Mouse (Mus musculus): Measurements from ENCODE around the gene L2hgdh. TPM values are rescaled to one million over a fixed set of nuclear protein-coding genes. Genes with fewer than 3 reads are reported as not detected.

L2hgdh gene
- polyA plus RNA-seq, 1 experiment from 2014 or later: 10.8 TPM

DNA sequence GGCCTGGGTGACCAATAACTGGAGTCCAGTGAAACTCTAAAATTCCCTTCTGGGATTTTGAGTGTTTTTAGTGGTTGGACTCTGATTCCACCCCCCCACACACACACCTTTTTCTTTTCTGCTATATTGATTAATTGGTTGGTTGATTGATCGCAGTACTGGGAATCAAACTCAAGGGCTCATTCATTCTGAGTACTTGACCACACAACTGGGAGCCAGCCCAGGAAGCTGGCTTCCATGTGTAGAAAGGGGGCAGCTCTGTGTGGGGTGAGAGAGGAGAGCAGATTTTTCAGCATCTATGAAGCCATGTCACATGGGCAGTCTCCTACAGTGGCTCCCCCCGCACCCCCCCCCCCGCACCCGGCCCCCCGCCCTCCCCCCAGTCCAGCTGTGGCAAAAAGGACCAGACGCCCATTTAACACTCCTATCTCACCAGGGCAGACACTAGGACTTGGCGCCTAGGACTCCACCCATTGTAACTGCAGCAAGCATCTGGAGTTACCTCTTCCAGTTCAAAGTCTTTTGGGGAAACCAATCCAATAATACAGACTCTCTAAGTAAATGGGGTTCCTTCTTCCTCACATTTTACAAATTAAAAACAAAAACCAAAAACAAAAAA is 34.7 kb upstream of the L2hgdh start:
- no peak overlapping the region for H3K9ac ChIP-seq (replicated peaks; ENCODE audit: low read length)
- no peak overlapping the region for H3K4me3 ChIP-seq (replicated peaks; ENCODE audit: low read depth, low read length)
- DNase-seq (no peak), ATAC-seq (ENCODE audit: low FRiP score, low TSS enrichment) (no peak)
- H3K27me3 ChIP-seq (ENCODE audit: control insufficient read depth, insufficient read depth, low read length): no peaks in the 10 kb centered on the region
- peaks cover 13% of the 10 kb centered on the region for H3K4me1 ChIP-seq (ENCODE audit: control insufficient read depth, insufficient read depth, low read length)
- H3K9me3 ChIP-seq (ENCODE audit: control insufficient read depth, low read length): no peaks in the 10 kb centered on the region
- no peak overlapping the region for H3K27ac ChIP-seq (replicated peaks; ENCODE audit: low read depth, low read length)
- H3K4me2 ChIP-seq (ENCODE audit: low read length): no peak overlapping the region
- H3K36me3 ChIP-seq (ENCODE audit: control insufficient read depth, insufficient read depth, low read length): no peaks in the 10 kb centered on the region
- WGBS: 81% methylated on average over 5 of the region's 7 CpGs

DNA sequence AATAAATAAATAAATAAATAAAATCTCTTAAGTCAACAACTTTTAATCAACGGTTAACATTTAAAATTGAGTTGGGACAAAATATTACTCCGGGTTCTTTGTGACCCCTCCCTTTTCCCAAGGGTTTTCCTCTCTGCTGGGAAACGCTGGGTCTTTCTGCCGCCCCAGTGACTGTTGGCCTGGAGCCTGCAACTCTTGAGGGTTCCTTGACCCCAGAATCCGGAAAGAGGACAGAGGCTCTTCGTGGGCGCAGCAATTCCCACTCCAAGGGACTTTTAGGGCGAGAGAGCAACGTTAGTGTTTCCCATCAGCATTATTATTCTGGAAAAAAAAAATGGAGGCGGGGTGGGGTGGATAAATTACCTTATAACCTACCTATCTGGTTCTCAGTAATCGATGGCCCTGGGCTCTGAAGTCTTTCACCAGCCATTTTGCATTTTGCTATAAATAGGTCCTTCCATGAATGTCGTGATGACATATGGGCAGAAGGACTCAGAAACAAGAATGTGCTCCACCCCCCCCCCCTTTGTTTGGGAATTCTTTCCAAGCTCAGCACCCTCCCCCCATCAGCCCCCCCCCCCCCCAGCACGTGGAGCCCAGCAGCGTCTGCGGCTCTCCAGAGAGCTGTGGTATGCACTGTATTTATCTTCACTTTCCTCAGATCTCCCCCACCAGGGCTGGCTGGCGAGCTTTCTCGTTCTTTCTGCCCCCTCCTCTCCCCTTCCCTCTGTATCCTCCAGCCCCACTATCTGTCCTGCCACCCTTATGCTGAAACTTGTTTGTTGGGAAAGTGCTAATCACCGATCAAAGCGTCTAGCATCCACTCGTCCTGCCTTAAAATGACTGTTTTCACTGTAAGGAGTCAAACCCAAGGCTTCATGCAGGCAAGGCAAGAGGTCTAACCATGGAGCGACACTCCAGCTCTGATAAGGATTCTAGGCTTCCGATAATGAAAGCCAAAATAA is 33.8 kb upstream of the L2hgdh start:
- Histone ChIP-seq H3K9me3 (ENCODE audit: control insufficient read depth, low read length) (no peaks in the 10 kb centered on the region), H3K4me1 (ENCODE audit: control insufficient read depth, insufficient read depth, low read length) (peaks cover 13% of the 10 kb centered on the region), H3K4me2 (ENCODE audit: low read length) (peak overlapping the region; percentile 45), H3K27ac (replicated peaks; ENCODE audit: low read depth, low read length) (no peak overlapping the region), H3K9ac (replicated peaks; ENCODE audit: low read length) (no peak overlapping the region), H3K27me3 (ENCODE audit: control insufficient read depth, insufficient read depth, low read length) (no peaks in the 10 kb centered on the region), H3K4me3 (replicated peaks; ENCODE audit: low read depth, low read length) (peak overlapping the region; percentile 7; the same call in 1 of the 2 replicates), H3K36me3 (ENCODE audit: control insufficient read depth, insufficient read depth, low read length) (no peaks in the 10 kb centered on the region)
- ATAC-seq (ENCODE audit: low FRiP score, low TSS enrichment): no peak; the same call in 1 of the 2 replicates
- WGBS: 12% methylated on average over 22 of the region's 22 CpGs
- DNase-seq: peak; percentile 45

DNA sequence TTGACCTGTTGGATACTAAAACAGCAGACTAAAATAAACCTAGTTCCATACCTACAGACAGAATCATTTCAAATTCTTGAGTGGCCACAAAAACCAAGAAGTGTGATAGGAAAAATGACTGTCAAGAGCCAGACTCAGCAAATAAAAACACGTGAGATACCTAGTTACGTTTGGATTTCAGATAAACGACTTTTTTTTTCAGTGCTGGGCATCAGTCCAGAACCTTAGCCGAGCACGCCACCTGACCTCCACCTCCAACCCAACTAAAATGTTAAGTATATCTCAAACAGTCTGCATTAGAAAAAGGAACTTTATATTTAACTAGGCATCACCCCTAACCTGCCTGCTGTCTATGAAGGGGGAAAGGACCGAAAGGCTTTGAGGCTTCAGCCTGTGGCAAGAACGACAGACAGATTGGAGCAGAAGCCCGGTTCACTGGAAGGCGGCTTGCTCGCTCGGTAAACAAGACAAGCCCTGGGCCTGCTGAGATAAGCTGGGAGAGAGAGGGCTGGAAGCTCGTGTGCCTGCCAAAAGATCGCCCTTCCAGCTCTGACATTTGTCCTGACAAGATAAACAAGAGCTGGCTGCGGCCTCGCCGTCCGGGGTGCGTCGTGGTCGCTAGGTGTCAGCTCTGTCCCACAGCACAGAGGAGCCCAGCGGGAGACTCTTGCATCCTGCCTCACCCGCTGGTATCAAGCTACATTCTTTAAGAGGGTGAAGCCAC is 32.9 kb upstream of the L2hgdh start:
- ATAC-seq (ENCODE audit: low FRiP score, low TSS enrichment) (peak; percentile 80), DNase-seq (peak; percentile 88)
- Histone ChIP-seq H3K36me3 (ENCODE audit: control insufficient read depth, insufficient read depth, low read length) (no peaks in the 10 kb centered on the region), H3K4me3 (replicated peaks; ENCODE audit: low read depth, low read length) (peak overlapping the region; percentile 7; the same call in 1 of the 2 replicates), H3K4me2 (ENCODE audit: low read length) (peak overlapping the region; percentile 45), H3K27ac (replicated peaks; ENCODE audit: low read depth, low read length) (no peak overlapping the region; the same call in 1 of the 2 replicates), H3K9me3 (ENCODE audit: control insufficient read depth, low read length) (no peaks in the 10 kb centered on the region), H3K4me1 (ENCODE audit: control insufficient read depth, insufficient read depth, low read length) (peaks cover 13% of the 10 kb centered on the region), H3K27me3 (ENCODE audit: control insufficient read depth, insufficient read depth, low read length) (no peaks in the 10 kb centered on the region), H3K9ac (replicated peaks; ENCODE audit: low read length) (0 out of 2 replicates have a peak overlapping the region, but pooled peaks have one; percentile 26)
- WGBS: 16% methylated on average over 22 of the region's 22 CpGs

DNA sequence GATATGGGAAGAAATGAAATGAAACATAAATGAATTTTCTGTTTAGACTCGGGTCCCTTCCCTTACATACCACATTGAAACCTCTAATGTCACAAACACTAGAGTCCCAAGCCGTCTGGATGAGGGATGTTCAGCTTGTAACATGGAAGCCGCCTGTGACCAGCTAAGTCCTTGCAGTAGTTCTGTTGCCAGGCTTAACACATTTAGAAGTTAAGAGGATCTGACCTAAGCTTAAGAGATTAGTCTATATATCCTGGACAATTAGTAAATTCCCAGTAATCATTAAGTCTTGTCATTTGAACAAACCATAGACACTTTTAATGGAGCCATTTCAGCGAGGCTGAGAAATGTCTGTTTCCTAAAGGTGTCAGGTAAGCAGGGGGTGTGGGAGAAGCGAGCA is 31.3 kb upstream of the L2hgdh start:
- ATAC-seq (ENCODE audit: low FRiP score, low TSS enrichment): no peak
- WGBS: 74% methylated on average over 5 of the region's 5 CpGs

DNA sequence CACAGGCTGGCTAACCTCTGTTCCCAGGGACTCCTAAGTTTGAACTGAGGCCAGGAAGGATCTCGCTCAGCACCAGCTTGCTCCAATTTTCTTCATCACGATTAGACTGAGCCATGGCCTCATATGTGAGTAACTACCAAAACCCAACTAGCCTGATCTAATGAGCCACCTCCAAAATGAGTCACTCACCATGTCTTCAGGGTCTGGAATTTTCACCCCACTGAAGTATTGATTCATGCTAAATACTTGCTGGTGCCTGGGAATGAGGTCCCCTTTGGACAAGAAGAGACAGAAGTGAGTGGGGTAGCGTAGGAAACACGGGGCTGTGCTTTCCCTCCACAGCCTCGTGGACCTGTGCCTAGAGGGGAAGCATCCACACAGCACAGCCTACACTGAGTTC is 29.3 kb upstream of the L2hgdh start:
- Histone ChIP-seq H3K27me3 (ENCODE audit: control insufficient read depth, insufficient read depth, low read length) (no peaks in the 10 kb centered on the region), H3K36me3 (ENCODE audit: control insufficient read depth, insufficient read depth, low read length) (no peaks in the 10 kb centered on the region), H3K4me2 (ENCODE audit: low read length) (no peak overlapping the region), H3K9me3 (ENCODE audit: control insufficient read depth, low read length) (no peaks in the 10 kb centered on the region), H3K9ac (replicated peaks; ENCODE audit: low read length) (no peak overlapping the region), H3K4me1 (ENCODE audit: control insufficient read depth, insufficient read depth, low read length) (peaks cover 8% of the 10 kb centered on the region), H3K4me3 (replicated peaks; ENCODE audit: low read depth, low read length) (no peak overlapping the region), H3K27ac (replicated peaks; ENCODE audit: low read depth, low read length) (no peak overlapping the region)
- no peak for ATAC-seq (ENCODE audit: low FRiP score, low TSS enrichment)
- 89% methylated on average over 5 of the region's 5 CpGs for WGBS
- DNase-seq: no peak

More for the DNA sequence above, 31.3 kb upstream of the L2hgdh start:
- Histone ChIP-seq H3K9me3 (ENCODE audit: control insufficient read depth, low read length) (no peaks in the 10 kb centered on the region), H3K4me3 (replicated peaks; ENCODE audit: low read depth, low read length) (no peak overlapping the region), H3K4me2 (ENCODE audit: low read length) (no peak overlapping the region), H3K4me1 (ENCODE audit: control insufficient read depth, insufficient read depth, low read length) (peaks cover 13% of the 10 kb centered on the region), H3K9ac (replicated peaks; ENCODE audit: low read length) (no peak overlapping the region), H3K27ac (replicated peaks; ENCODE audit: low read depth, low read length) (no peak overlapping the region), H3K36me3 (ENCODE audit: control insufficient read depth, insufficient read depth, low read length) (no peaks in the 10 kb centered on the region), H3K27me3 (ENCODE audit: control insufficient read depth, insufficient read depth, low read length) (no peaks in the 10 kb centered on the region)
- no peak for DNase-seq

DNA sequence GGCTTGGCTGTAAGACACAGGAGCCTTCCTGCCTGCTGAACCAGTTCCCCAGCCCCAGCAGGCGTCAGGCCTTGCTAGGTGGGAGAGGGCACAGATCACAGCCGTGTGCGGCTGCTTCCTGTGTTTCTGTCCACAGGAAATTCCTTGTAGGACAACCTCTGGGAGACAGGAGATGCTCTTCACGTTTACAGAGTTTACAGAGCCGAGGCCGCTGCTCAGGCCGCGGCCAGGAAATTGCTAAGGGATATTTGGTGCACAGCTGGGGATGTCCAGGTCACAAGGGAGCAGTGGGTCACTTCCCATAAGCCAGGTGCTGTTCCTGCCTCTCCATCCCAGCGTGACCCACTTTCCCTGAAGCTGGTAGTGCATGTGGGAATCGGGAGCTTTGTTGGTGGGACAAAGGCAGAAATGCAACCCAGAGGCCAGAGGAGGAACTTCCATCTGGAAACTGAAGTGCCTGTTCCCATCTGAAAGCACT is 27.2 kb upstream of the L2hgdh start:
- Histone ChIP-seq H3K4me3 (replicated peaks; ENCODE audit: low read depth, low read length) (no peak overlapping the region), H3K9ac (replicated peaks; ENCODE audit: low read length) (no peak overlapping the region), H3K27ac (replicated peaks; ENCODE audit: low read depth, low read length) (no peak overlapping the region), H3K27me3 (ENCODE audit: control insufficient read depth, insufficient read depth, low read length) (no peaks in the 10 kb centered on the region), H3K36me3 (ENCODE audit: control insufficient read depth, insufficient read depth, low read length) (no peaks in the 10 kb centered on the region), H3K4me2 (ENCODE audit: low read length) (no peak overlapping the region), H3K4me1 (ENCODE audit: control insufficient read depth, insufficient read depth, low read length) (no peaks in the 10 kb centered on the region), H3K9me3 (ENCODE audit: control insufficient read depth, low read length) (no peaks in the 10 kb centered on the region)
- peak; percentile 9 for DNase-seq
- 60% methylated on average over 10 of the region's 10 CpGs for WGBS
- no peak for ATAC-seq (ENCODE audit: low FRiP score, low TSS enrichment)

DNA sequence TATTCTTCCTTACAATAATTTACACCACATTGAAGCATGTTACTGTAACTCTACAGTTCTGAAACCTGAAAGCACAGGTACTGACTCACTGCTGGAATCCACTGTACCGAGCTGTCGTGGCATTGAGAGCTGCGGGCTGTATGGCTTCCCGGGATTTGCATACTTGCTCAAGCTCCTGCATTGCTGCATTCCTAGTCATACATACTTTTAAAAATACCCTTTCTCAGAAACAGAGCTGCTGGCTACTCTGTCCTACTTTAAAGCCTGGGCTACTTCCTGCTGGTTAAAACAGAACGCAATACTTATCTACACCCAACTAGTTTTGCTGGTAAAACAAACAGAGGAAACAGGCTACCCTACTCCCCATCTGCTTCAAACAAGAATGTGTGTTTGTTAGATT is 19.5 kb upstream of the L2hgdh start:
- H3K27me3 ChIP-seq (ENCODE audit: control insufficient read depth, insufficient read depth, low read length): no peaks in the 10 kb centered on the region
- no peak for DNase-seq
- H3K27ac ChIP-seq (replicated peaks; ENCODE audit: low read depth, low read length): no peak overlapping the region
- no peak for ATAC-seq (ENCODE audit: low FRiP score, low TSS enrichment)
- no peak overlapping the region for H3K9ac ChIP-seq (replicated peaks; ENCODE audit: low read length)
- H3K4me1 ChIP-seq (ENCODE audit: control insufficient read depth, insufficient read depth, low read length): no peaks in the 10 kb centered on the region
- H3K4me3 ChIP-seq (replicated peaks; ENCODE audit: low read depth, low read length): no peak overlapping the region
- no peak overlapping the region for H3K4me2 ChIP-seq (ENCODE audit: low read length)
- WGBS: 93% methylated on average over 5 of the region's 5 CpGs
- no peaks in the 10 kb centered on the region for H3K9me3 ChIP-seq (ENCODE audit: control insufficient read depth, low read length)
- no peaks in the 10 kb centered on the region; the same call in 1 of the 2 replicates for H3K36me3 ChIP-seq (ENCODE audit: control insufficient read depth, insufficient read depth, low read length)

DNA sequence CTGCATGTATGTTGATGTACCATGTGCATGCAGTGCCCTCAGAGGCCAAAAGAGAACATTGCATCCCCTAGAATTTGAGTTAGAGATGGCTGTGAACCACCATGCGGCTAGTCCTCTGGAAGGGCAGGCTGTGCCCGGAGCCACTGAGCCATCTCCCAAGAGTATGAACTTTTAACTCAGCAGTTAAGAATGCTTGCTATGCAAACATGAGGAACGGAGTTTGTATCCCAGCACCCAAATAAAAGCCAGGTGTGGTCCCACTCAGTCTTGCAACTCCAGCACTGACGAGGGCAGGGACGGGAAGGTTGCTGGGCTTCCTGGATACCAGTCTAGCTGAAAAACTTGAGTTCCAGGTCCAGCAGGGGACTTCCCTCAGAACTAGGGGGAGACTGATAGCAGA is 17.3 kb upstream of the L2hgdh start:
- 94% methylated on average over 5 of the region's 5 CpGs for WGBS
- Histone ChIP-seq H3K4me2 (ENCODE audit: low read length) (no peak overlapping the region), H3K9me3 (ENCODE audit: control insufficient read depth, low read length) (no peaks in the 10 kb centered on the region), H3K9ac (replicated peaks; ENCODE audit: low read length) (no peak overlapping the region), H3K36me3 (ENCODE audit: control insufficient read depth, insufficient read depth, low read length) (no peaks in the 10 kb centered on the region; the same call in 1 of the 2 replicates), H3K4me1 (ENCODE audit: control insufficient read depth, insufficient read depth, low read length) (no peaks in the 10 kb centered on the region), H3K27me3 (ENCODE audit: control insufficient read depth, insufficient read depth, low read length) (no peaks in the 10 kb centered on the region), H3K4me3 (replicated peaks; ENCODE audit: low read depth, low read length) (no peak overlapping the region), H3K27ac (replicated peaks; ENCODE audit: low read depth, low read length) (no peak overlapping the region)
- DNase-seq: no peak
- no peak for ATAC-seq (ENCODE audit: low FRiP score, low TSS enrichment)

Data from midbrain, embryonic 14.5 days (tissue).